Mouse (Mus musculus): ENCODE data around the gene Diras2. TPM values are rescaled to one million over a fixed set of nuclear protein-coding genes. Genes with fewer than 3 reads are reported as not detected.
"Not testable (repeated sequence)": the region's sequence is repeated elsewhere in the genome, so short reads cannot be mapped to it uniquely, and the experiment has no call there.

Diras2 gene
- total RNA-seq, 4 experiments from 2014 or later: 159 to 171 (median 164) TPM

DNA sequence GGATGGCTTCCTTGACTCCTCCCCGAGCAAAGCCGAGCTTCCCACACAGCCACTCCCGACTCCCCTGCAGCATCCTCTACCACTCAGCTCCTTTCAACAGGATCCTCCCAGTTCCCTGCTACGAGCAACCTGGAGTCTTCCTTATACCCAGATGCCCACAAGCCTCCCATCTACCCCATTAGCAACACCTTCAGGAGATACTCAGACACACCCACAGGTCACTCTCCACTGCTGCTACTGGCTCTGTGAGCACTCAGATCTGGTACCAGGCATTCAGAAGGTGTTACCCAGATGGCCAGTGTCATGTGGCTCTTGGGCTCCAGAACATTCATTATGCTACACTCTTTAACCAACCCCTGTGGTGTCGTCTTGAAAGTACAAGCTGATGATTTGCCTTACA, 11.7 kb downstream of the Diras2 start:
- DNase-seq (ENCODE audit: low spot score in 2 of 2): no peak

DNA sequence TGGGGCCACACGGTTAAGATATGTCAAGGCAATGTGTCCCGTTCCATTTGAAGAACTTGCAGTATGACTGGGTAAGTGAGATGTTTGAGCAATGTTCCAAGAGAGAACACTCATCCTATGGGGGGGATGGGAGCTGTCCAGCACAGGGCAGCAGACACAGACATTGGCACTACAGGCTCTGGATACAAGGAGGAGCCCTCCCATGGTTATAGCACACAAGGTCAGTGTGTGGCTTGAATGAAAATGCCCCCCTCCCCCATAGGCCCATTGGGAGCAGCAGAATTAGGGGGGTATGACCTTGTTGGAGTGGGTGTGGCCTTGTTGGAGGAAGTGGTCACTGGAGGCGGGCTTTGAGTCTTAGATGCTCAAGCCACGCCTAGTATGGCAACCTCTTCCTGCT, 12.7 kb downstream of the Diras2 start:
- no peak for DNase-seq (ENCODE audit: low spot score in 2 of 2)

DNA sequence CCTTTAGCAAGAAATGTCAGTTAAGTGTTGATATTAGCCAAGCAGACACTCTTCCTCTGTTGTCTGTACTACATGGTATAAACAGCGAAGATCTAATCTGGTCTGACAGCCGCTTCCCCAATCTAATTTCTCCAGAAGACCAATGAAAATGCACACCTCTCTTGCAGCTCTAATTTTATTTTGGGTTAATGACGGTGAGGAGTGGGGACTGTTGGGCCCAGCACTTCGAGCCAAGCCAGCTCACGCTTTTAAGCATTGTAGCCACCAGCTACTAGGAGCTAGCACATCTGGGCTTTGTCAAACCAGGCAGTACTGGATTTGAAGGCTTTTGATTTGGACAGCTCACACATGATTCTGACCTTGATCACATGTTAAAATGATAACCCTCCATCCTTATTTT, 14.1 kb downstream of the Diras2 start:
- DNase-seq (ENCODE audit: low spot score in 2 of 2): no peak

DNA sequence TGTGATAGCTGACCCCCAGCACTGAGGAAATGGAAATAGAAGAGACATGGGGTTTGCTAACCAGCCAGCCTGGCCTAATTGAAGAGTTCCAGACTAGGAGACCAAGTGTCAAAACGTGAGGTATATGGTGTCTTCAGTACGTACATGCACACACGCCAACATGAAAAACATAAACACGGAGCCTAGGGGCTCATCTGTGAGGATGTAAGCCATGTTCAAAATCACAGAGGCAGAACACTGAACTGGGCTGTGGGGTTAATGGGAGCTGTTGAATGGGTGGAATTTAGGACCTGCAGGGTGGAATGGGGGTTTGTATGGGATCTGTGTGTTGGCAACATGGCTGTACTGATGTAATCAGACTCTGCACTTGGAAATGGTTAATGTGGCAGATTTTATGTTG, 14.5 kb downstream of the Diras2 start:
- no peak for DNase-seq (ENCODE audit: low spot score in 2 of 2)

DNA sequence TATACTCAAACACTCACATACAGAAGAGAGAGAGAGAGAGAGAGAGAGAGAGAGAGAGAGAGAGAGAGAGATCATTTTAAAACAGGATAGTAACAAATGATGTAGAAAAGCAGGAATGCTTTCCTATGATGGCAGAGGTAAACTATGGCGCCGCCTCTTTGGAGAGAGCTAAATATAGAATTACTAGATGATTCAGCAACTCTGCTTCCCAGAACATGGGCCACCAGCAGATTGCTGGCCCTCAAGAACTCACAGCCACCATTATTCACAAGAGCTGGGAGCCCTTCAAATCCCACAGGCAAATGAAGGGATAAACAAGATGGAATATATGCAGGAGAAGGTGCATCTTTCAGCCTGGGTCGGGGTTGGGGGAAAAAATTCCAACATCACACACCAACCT, 15.0 kb downstream of the Diras2 start:
- no peak for DNase-seq (ENCODE audit: low spot score in 2 of 2)

DNA sequence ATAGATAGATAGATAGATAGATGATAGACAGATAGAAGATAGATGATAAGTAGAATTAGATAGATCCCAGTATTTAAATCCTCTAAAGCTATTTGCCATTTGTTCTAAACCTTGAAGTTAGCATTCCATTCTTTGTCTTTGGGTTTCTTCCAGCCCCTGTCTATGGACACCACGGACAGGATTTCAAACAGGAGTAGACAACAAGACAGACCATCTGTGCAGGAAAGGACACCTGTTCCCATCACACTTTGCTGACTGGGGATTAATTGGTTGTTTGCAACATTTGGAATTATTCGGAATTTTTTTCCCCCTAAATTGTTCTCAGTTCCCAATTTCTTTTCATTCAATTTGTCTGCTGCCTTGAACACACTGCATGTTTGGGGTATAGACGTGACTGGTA, 17.5 kb downstream of the Diras2 start:
- DNase-seq (ENCODE audit: low spot score in 2 of 2): no peak

DNA sequence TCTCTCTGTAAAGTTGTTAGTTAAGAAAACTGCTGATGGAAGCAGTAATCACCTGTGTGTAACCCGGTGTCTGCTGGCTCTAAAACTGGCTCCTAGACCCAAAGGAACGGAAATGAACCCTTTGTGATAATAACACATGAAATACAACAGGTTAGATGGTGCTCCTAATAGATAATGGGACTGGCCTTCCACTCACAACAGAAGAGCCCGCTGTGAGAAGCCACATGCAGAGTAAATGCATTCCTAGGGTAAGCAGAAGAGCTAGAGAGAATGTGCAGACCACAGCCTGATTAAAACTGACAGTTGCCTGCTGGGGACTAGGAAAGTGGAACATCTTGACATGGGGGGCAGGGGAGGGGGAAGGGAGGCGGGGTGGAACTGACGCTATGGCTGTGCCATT, 18.7 kb downstream of the Diras2 start:
- DNase-seq (ENCODE audit: low spot score in 2 of 2): no peak

DNA sequence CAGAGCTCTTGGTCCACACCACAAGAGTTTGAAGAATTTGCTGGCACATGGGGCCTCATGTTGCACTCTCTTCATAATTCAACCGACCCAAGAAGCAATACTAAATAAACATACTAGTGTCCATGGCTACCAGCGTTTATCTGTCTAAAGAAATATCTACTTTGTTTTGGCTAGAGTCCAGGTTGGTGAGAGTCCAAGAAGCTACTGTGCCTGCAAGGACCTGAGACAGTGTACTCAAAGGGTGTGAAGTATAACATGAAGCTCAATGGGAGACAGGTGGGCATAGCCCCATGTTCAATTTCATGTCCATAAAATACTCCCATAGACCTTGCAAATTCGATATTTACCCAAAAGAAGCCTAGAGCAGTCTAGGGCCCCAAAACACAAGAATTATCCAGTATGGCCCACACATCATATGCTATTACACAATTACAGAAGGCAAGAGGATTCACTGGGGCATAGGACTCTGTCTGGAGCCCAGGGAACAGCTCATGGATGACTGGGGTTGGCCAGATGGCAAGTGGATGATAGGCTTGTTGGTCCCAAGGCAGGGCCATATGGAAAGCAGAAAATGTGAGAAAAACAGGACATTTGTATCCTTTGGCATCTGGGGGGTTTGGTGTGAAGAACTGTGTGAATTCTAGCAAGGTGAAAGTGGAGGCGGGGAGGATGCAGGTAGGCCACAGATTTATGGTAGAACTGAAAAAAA, 20.8 kb downstream of the Diras2 start:
- no peak for DNase-seq (ENCODE audit: low spot score in 2 of 2)

DNA sequence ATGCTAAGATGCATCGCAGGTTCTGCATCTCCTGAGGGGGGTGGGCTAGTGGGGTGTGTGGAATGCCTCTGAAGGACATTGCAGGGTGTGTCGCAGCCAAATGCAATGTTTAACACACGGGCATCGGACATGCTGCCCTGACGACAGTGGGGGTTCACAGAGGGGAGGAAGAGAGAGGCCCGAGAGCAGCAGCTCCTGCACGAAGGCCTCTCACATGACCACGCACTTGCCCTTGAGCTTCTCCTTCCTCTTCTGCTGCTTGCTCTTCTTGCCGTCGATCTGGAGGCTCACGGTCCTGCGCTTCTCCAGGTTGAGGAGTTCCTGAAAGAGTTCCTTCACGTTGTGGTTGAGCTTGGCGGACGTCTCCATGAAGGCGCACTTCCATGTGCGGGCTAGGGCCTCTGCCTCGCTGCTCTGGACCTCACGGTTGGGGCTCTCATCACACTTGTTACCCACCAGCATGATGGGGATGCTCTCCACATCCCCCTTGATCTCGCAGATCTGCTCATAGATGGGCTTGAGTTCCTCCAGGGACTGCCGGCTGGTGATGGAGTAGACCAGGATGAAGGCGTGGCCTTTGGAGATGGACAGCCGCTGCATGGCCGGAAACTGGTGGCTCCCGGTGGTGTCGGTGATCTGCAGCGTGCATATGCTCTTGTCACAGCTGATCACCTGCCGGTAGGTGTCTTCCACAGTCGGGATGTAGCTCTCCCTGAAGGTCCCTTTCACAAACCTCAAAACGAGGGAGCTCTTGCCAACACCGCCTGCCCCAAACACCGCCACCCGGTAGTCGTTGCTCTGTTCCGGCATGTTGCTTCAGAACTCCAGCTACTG, 23.4 kb downstream of the Diras2 start:
- DNase-seq (ENCODE audit: low spot score in 2 of 2): no peak

DNA sequence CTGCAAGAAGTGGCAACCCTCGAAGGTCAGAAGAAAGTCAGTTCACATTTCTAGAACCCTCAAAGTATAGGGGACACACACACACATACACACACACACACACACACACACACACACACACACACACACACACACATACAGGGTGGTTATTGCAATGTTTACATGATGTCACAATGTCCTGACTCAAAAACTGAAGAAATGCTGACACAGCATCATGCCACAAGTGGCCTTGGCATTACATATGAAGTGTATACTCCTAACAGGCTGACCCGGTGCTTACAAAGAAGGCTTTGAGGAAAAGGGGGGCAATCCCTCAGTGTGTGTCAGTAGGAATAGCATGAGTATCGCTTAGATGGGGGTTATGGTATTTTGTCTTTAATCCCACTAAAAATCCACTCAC, 24.3 kb downstream of the Diras2 start:
- DNase-seq (ENCODE audit: low spot score in 2 of 2): not testable (repeated sequence)

DNA sequence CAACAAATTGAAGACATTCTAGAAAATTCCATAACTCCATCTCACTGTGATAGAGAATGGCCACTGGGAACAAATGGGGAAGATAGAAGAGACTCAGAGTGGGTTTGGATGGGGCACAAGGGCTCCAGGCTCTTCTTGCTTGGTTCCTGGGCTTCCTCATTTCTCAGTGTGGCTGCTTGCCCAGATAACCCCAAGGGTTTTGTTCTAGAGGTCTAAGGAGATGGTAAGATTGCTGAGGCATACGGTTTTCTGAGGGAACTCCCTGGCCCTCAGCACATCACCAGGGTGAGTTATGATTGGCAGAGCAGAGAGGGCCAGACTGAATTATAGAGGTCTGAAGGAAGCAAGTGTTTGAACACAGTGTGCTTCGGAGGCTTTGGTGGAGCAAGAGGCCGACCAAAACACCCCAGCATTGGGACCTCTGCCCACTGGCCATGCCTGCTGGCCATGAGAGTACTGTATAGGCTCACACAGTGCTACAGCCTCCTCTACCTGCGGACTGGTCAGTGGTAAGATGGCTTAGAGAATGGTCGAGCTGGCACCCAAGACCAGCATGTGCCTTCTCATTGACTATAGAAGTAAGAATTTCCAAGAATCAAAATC, 25.3 kb downstream of the Diras2 start:
- DNase-seq (ENCODE audit: low spot score in 2 of 2): not testable (repeated sequence)

DNA sequence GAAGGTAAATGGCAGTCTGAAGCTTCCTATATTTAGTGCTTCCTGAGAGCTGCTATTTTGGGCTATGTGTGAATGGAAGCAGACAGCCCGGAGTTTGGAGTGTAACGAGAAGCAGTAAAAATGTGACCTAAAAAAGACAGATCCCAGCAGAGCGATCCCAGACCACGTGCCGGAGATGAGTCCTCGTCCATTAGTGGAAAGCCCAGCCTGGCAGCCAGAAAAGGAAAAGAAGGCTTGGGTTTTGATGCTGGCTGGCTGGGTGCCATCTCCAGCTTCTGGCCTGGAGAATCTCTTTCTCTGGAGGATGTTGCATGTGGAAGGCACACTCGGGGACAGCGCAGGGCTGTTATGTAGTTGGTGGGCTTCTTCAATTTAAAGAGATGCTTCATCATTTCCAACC, 29.4 kb downstream of the Diras2 start:
- DNase-seq (ENCODE audit: low spot score in 2 of 2): peak; percentile 70 to 75

DNA sequence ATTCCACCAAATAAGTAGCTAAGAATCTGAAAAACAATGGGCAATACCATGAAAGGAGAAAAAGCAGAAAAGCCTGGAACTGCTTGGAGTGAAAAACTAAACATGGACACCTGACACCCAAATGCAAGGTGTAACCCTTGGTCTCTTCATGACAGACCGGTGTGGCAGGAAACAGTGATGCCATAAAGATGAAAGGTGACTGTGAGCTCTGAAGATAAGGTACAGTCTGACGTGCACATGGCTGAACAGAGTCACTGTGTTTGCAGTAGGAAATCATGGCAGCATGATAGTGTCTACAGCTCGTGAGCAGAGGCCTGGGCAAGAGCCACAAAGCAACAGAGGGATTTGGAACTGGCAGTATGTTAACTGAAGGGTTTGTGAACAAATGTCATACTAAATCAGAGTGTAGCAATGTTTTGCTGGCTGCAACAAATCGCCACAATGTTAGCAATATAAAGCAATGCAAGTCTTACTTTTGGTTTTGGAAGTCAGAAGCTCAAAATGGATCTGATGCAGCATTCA, 34.0 kb downstream of the Diras2 start:
- DNase-seq (ENCODE audit: low spot score in 2 of 2): no peak

DNA sequence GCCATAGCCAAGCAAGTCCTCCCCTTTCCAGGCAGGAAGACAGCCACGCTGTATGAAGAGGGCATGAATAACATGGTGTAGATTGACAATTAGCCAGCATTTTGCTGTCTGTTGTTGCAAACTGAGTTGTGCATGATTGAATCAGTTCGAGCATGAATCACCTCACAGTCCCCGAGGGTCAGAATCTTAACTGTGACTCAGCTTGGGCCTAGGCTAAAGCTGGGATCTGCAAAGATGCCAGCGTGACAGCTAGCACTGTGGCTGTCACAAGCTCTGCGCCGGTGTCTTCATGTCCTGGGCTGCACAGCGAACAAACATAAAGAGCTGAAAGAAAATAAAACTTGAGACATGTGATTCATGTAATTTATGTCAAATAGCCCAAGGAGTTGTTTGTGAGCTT, 42.3 kb downstream of the Diras2 start:
- DNase-seq (ENCODE audit: low spot score in 2 of 2): no peak

DNA sequence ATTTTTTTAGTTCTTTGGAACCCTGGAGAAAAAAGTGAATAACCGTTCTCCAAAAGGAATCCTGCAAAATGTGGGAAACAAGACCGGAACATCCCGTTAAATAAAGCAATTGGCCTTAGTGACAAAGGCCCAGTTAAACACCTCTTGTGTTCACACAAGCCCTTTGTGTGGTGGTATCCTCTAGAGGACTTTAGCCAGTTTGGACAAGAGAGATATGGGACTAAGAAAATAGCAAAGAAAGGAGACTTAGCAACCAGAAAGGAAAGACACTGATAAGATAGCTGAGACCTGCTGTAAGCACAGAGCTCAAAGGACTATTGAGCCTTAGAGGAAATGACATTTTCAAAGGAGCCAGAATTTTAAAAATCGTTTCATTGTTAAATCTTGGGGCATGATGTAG, 47.0 kb downstream of the Diras2 start:
- no peak for DNase-seq (ENCODE audit: low spot score in 2 of 2)

DNA sequence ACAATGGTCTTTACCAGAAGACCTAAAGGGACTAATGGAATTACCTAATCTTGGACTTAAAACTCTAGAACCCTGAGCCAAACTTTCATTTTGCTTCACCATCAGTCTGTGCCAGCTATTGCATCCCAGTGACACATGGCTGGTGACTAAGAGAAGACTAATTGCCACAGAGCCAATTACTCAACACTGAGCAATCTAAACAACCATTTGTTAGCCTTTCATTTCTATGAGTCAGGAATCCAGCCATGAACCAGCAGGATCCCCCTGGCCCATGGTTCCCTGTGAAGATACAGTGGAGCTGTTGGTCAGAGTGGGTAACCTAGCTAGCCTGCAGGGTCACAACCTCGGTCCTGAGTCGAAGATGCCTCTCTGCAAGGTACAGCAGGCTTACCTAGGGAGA, 49.3 kb downstream of the Diras2 start:
- DNase-seq (ENCODE audit: low spot score in 2 of 2): peak in 1 of 2 experiments; percentile 48

DNA sequence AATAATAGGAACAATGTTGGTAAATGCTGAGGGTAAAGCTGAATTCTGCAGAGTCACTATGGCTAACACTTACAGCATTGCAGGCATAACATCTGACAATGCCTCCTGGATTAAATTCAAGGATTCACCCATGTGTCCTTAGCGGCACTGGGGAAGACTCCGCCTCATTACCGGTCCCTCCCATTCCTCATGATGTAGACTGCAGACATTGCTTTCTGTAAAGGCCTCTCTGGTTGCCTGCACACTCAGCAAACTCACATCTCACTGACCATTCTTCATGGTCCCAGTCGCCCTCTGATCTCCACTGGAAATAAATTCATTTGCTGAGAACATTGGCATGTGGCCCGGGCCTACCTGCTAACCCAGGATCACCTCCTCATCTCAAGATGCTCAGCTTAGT, 51.9 kb downstream of the Diras2 start:
- no peak for DNase-seq (ENCODE audit: low spot score in 2 of 2)

DNA sequence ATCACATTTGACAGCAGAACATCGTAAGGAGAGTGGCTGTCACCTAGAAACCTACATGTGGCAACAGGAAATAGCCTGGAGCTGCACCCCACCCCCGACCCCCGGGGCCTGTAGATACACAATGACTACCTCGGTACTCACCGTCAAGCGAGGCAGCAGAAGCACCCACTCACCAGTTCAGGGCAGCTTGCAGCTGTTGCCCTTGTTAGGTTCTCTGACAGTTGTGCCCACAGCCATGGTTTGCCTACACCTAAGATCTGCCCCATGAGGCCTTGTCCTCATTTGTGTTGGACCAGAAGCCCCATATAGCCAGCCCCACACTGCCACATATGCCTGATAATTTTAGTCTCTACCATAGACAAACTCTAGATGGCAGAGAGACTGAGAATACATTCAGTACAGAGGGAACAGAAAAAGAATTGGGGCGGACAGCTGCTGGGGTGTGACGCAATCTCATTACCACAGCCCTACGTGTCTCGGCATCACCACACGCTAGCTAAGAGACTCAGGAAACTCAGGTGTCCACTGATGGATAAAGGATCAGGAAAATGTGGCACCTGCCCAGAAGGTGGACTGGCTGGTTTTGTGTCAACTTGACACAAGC, 54.0 kb downstream of the Diras2 start:
- DNase-seq (ENCODE audit: low spot score in 2 of 2): no peak

DNA sequence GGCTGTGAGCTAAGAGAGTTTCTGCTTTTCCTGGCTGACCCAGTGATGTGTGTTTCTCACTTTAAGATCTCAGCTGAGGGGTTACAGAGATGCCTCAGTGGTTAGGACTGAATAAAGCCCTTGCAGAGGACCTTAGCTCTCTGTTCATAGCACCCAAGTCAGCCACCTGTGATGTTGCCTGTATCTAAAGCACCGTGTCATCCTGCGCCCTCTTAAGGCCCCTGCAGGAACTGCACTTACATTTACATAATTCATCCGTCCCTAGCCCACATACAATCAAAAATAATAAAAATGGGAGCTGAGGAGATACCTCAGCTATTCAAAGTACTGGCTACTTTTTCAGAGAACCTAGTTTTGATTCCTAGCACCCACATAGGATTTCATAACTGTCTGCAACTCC, 54.9 kb downstream of the Diras2 start:
- DNase-seq (ENCODE audit: low spot score in 2 of 2): no peak

DNA sequence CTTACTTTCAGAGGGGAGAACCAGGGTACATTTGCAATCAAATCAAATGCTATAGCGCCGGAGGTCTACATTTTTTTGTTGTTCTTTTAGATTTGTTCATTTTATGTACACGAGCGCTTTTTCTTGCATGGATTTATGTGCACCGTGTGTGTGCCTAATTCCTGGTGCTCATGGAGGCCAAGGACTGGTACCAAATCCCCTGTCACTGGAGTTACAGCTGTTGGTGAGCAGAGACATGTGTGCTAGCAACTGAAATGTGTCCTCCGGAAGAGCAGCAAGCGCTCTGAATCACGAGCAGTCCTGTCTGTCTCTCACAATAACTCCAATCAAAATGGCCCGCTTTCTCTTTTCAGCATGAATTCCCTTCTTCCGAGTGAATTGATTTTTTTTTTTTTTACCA, 55.8 kb downstream of the Diras2 start:
- DNase-seq (ENCODE audit: low spot score in 2 of 2): no peak

DNA sequence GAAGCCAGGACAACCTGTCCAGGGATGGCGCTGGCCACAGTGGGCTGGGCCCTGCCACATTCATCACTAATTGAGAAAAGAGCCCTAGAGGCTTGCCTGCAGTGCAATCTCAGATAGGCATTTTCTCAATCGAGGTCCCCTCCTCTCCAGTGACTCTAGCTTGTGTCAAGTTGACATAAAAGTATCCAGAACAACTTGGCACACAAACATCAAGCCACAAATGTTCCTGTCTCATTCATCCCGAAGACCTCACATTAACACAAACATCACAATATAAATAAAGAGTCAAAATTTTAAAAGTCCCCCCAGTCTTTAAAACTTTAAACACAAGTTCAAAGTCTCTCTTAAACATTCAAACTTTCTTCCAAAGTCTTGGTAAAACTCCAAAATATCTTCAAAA, 56.3 kb downstream of the Diras2 start:
- no peak for DNase-seq (ENCODE audit: low spot score in 2 of 2)
